Mouse (Mus musculus) c-Kit-negative CD71-positive TER-119-positive erythroid progenitor cells, embryonic 14.5 days (primary cell): Measurements from ENCODE around the gene Heg1.

Experiments
- DNase-seq: peaks from one replicate; pipeline ENCODE4 v3.0.0-alpha.2; 2013; ENCODE audit warnings: low read depth, low spot score

Gene Heg1

DNA sequence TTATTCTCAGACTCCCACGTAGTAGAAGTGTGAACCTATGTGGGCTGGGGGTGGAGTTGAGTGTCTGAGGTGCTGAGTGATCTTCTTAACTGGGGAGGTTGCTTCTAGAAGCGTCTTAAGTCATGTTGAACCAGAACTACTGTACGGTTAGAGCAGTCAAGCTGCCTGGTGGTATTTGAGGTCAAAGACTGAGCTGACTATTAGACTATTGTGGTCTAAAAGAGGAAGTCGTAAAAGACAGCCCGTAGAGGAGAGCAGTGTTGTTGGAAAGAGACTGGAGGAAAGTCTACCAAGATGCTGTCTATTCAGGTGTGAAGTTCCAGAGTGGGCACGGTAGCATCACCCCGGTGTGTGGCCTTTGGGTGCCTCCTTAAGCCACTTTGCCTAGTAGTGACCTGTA lies 85.7 kb downstream of the Heg1 start:
- no peak for DNase-seq

DNA sequence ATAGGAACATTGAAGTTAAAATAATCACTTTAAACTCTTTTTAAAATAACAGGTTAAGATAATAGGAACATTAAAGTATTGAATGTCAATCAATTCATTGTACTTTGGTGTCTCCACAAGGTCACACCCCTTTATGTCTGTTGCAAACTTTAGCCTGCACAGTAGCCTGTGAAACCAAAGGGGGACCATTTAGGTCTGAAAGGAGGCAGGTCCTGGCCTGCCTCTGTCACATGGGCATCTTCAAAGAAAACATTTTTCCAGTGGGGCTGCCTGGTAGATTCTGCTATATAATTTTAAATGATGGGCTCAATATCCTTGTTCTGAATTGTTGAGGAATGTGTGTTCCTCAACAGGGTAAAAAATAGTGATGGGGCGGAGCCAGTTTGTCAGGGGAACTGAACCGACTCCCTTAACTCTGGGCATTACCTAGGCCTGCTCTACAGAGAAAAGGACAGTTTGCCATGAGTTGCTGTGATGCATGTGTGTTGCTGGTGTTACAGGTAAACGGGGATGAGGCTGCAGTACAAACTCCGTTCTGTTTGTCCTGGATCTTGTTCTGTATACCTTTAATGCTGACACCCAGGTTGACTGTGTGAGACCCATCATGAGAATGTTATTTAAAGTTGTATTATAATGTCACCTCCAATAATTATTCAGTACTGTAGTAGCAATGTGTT lies 86.7 kb downstream of the Heg1 start:
- DNase-seq = no peak

DNA sequence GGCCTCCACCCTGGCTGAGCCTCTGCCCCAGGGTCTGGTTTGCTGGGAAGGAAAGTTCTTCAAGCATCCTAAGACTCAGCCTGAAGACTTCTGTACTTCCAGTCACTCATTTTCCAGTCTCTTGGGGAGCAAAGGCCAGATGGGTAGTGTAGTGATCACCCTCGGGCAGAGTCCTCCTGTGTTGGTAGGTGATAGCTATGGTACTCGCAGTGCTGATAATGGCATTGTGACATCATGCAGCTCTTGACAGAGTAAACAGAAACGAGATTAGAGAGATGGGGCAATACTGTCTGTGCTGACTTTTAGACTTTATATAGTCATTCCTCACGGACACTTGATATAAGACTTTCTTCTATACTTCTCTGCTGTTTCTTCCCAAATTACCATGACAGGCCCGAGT lies 88.6 kb downstream of the Heg1 start:
- DNase-seq = no peak

DNA sequence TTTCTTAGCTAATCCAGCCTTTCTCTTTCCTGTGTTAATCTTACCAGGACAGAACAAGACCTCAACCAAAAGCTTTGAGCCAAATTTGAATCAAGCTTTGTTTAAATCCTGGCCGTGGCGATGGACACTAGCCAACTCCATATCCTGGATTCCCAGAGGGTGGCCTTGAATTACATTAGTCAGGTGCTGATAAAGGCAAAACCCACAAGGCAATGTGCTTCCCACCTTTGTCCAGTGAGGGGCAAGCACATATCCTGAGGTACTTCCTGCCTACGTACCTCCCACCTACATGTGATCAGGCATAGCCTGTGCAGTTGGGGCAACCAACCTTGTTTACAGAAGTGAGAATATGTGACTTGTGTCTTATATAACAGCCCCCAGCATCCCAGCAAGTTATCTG lies 90.8 kb downstream of the Heg1 start:
- DNase-seq = no peak

DNA sequence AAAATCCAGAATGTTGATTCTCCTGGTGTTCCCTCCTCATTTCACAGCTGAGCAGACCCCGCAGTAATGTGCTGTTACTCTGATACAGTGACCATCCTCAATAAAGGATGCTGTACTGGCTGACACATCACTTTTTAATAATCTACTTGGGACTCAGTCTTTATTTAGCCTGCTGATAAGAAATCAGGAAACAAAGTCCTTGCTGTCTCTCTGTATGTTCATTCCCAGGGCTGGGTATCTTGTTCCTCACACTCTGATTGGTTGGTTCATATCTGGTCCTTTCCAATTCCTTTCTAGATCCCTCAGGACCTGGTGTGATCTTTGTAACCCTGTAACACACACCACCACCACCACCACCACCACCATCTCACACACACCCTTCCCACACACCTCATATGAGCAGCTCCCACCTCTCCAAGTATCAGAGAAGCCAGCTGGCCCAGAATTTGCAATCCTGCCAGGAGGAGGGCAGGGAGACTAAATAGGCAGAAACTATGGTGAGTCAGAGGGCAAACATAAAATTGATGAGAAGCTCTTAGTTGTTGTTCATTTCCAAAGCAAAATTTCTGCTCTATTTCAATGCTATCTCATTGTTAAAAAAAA lies 91.7 kb downstream of the Heg1 start:
- DNase-seq = no peak

DNA sequence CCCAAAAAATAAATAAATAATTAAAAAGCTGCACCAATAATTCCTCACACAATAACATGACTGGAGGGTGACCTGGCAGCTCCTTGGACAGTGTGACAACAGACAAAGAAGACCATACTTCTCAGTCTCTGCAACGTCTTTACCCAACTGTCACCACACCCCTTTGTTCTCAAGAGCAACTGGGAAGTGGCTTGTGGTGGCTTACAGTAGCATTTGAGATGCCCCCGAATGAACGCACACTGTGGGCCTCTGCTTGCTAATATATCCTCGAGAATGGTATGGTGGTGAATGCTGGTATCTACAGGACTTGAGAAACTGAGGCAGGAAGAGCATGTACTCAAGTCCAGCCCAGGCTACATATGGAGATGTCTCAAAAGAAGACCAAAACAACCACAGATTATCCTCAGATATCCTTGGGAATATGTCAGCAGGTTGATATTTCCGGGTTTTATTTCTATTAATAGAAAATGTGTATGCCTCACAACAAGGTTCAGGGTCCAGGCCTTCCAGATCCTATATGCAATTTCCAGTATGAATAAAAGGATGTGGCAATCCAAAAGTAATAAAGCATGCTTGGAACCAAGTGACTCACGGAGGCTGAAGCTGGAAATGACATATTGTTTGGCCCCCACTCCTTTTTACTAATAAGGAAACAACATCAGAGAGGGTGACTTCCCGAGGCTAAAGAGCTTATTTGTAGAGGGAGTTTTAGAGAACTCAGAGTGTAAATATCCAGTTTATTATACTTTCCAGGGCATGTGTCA lies 92.8 kb downstream of the Heg1 start:
- no peak for DNase-seq

DNA sequence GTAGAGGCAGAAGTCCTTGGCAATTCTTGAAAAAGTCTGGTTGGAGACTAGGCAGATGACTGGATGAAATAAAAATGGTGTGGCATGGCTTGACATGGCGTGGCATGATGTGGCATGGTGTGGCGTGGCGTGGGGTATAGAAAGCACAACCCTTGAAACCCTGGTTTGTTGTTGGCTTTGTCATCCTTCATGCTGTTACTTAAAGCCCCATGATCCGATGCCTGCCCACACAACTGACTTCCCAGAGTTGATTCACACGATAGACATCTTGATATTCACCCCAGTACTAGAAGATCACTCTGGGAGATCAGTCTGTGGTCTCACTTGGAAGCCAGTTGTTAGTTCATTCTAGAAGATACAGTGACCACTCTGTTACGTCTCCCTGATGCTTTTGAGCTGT lies 93.4 kb downstream of the Heg1 start:
- DNase-seq = no peak

DNA sequence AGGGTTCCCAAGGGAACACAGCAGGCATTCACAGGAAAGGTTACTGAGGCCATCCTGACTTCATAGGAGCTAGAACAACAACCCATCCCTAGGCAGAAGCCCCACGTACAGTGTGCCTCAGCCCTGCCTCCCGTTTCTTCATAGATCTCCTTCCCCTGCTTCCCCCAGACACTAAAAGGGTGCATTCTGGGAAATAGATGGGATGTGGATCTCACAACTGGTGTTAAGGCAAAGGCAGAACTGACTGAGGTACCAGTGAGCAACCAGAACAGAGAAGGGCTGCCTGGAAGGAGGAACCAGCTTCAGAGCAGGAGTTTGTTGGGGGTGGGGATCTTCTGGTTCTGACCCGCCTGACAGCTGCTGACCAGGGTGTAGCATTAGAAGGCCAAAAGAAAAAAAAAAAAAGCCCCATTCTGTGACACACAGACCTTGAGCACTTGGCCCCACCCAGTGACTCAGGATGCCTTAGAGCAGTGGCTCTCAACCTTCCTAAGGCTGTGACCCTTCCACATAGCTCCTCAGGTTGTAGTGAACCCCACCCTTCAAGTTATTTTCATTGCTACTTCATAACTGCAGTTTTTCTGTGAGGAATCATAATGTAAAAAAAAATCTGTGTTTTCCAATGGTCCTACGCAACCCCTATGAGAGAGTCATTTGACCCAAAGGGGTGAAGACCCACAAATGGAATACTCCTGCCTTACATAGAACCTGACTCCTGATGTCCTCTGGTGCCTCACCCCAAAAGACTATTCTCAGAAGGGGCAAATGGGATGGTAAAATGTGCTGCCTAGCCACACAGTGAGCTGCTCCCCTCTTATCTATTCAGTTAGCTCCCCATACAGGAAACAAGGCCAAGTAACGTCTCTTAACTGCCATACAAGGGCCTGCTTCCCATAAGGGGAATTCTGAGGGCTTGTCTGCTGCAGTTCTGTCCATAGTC lies 97.9 kb downstream of the Heg1 start:
- DNase-seq = no peak

DNA sequence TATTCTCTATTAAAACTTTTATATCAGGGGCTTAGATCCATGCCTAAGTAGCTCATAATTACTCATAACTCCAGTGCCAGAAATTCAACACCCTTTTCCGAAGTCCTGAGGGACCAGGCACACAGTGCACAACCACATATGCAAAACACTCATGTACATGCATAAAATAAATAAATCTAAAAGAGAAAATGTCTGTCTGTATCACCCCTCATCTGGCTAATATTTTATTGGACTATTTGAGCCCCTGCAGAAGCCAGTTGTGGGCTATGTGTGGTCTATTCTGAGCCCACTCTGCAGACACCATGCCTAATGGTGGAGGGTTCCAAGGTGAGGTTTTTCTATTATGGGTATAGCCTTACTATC lies 98.5 kb downstream of the Heg1 start:
- no peak for DNase-seq

DNA sequence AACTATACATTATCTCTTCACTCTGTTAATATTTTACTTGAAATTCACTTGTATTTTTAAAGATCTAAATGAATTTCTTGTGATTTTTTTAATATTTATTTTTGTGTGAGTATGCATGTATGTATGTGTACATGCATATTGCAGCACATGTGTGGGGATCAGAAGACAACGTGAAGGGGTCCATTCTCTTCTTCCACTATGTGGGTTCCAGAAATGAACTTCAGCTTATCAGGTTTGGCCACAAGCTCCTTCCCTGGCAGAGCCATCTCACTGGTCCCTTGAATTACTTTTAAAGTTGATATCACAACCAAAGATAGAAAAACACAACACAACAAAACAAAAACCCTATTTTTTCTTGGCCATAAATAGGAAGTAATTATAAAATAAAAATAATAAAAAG lies 100.4 kb downstream of the Heg1 start:
- DNase-seq = no peak

DNA sequence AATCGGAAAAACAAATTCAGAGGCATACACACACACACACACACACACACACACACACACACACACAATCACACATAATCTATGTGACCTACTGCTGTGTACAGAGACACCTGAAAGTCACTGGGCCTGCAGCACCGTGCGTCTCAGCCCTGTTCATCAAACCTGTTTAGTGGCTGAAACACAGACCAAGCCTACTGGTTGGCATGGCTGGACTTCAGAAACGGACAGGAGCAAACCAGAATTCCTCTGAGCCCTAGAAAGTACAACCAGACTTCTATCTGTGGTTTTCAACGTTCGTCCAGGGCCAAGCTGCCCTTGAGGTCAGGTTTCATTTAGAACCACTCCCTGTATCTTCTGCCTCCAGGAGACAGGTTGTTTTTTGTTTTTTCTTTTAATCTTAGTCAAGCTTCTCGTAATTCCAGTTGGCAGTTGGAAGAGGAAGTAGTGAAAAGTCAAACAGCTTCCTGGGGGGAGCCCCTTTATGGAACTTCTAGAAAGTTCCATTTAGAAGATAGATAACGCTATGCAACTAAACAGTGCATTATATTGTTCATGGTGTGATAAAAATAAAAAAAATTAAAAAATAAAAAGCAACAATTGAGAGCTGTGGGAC lies 101.0 kb downstream of the Heg1 start:
- DNase-seq = no peak

DNA sequence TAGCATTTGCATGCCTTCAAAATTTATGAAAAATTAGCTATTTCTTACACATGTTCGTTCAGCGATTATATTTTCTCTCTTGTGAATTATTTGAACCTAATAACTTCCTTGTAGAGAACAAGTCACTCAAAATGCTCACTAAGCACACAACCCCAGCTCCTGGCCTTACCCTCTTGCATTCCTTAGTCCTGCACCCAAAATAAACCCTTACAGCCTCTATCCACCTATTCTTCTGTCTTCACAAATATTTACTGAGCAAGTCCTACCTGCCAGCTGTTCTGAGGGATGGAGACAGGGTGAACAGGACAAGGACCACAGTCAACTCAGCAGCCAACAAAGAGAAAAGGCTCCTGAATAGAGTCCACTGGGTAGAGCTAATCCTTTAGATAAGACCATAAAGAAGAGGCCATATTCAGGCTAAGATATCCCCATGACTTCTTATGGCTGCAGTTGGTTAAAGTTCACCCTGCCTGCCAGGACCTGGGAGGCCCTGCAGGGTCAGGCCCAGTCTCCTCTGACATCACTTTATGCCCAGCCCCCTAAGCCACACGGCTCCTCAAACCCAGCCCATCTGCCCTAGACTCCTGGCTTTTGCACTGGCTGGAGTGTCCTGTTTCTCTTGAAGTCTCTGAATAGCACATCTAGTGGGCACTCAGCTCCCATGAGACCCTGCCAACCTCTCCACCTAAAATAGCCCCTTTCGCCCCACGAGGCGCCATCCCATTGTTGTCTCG lies 102.7 kb downstream of the Heg1 start:
- no peak for DNase-seq

DNA sequence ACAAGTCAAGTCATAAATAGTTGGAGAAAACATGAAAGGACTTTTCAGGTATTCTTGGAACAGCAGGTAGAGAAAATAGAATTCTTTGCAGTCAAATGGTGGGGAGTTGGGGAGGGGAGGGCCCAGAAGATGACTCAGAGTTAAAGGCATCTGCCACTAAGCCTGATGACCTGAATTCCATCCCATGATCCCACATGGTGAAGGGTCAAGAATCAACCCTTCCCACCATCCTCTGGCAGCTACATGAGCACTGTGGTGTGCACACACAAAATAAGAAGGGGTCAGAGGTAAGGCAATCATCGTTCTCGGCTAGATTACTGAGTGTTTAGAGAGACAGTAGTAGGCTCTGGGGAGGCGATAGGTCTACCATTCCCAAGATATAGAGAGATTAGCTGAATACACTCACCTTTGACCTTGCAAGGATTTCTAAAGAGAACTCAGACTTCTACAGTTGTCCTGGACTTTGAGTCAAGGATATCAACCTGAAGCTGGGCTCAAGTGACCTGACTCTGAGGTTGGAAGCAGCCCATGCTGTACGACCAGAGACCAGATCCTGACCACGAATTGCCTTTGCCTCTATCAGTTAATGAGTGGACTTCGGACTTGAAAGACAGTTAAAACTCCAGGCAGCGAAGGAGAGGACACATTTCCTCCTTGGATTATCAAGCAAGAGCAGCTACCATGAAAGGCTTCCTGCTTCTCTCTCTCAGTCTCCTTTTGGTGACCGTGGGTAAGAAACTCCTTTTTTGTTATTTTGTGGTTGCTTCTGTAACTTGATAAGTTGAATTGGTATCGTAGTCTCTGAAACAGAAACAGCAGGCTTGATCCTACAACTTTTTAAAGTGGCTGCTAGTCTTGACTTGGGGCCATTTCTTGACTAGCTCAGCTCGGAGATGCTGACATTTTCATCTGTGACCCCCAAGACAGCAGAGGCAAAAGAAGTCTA lies 109.9 kb downstream of the Heg1 start, which contains the start of gene Muc13:
Gene Muc13, plus strand, starts transcription at position 192 of the 946 bp plus-strand sequence.
- no peak for DNase-seq

DNA sequence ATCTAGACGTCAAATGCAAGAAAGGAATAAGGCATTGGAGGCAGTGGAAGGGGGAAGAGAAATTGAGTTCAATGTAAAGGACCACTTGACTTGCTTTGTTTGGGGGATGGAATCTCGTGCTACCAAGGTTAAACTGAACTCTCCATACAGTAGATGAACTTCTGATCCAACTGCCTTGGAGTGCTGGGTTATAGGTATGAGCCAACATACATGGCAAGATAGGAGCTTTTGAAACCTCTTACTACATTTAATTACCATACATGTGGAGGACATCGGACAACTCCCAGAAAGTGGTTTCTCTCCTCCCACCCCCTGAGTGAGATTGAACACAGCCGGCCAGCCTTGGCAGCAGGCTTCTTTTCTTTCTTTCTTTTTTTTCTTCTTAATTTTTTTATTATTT lies 110.9 kb downstream of the Heg1 start:
- DNase-seq = no peak

DNA sequence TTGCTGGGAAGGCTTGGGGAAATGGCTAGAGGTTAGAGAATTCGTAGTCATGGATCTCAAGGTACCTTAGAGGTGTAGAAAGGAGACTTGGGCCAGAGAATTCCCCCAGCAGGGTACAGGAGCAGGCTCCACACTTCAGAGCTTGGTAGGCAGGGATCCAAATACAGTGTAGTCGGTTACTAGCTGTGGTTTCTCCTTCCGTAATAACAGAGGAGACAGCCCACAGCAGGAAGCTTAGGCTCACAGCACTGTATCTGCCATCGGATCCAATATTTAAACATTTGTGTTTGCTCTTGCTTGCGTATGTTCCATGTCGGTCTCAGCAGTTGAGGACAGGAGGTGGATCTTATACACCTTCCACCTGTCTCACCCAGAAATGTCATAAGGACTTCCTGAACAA lies 111.7 kb downstream of the Heg1 start:
- DNase-seq = no peak

DNA sequence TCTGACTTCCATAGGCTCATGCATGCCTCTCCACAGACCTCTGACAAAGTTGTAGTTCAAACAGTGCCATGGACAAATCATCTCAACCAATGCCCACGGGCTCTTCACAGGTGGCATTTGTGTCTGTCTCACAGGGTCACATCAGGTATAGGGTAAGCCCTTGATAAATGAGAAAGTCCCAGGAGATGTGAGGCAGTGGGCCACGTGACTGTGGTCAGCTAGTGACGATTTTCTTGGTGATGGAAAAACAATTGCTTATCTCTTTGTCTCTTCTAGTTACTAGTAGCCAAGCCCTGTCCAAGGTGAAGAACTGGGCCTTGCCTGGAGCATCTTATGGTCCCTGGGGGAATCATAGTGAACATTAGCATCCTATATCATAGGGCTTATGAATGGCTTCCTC lies 112.6 kb downstream of the Heg1 start:
- DNase-seq = no peak

DNA sequence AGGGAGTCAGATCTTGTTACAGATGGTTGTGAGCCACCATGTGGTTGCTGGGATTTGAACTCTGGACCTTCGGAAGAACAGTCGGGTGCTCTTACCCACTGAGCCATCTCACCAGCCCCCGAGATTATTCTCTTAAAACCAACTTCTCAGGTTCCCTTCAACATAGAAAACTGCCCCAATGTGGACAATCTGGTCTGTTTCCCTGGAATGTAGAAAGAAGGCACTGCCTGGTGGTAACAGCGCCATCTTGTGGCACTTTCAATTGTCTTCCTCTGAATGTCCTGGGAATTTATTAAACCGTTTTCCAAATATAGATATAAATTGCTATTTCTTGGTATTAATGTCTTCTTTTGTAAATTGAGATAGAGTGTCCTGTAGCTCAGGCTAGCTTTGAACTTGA lies 113.7 kb downstream of the Heg1 start:
- DNase-seq = peak; percentile 6

DNA sequence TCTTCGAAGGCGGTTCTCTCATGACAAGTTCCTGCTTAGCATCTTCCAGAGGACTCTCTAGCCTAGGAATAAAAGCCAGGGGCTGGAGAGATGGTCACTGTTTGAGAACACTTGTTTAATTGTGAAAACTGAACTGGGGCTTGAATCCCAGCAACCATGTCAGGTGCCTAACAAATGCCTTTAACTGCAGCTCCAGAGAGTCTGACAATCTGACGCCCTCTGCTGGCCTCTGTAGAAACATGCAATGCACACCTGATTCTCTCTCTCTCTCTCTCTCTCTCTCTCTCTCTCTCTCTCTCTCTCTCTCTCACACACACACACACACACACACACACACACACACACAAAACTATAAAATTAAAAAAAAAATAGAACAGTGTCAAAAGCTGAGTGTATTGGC lies 125.8 kb downstream of the Heg1 start:
- no peak for DNase-seq

DNA sequence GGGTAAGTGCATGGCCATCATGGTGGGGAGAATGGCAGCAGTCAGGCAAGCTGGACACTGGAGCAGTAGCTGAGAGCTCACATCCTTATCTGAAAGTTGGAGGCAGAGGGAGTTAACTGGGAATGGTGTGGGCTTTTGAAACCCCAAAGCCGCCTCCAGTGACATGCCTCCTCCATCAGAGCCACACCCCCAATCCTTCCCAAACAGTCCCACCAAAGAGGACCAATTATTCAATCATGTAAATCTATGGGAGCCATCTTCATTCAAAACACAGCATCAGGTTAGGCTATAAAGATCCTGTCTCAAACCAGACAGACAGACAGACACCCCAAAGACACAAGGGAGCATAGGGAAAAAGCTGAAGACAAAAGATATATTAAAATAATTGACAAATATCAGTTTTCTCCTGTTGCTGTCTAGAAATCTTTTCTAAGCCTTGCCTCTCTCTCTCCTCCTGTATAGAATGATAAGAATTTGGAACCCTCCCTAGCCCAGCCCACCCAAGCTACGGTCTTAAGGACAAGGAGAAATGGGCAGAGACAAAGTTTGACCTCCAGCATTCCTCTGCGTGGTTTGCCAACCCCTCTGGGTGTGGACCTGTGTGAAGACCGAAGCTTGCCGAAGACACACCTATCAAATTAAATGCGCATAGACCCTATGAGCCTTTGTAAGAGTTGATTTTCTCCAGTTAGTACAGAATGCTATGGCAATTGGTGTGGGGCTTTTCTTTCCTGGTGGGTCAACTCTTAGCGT lies 134.4 kb downstream of the Heg1 start:
- DNase-seq = no peak
